Mouse (Mus musculus): ENCODE results near the gene P2ry6. TPM values are rescaled to one million over a fixed set of nuclear protein-coding genes. Genes with fewer than 3 reads are reported as not detected.

Gene P2ry6
- polyA plus RNA-seq (2014; fragmentation: Illumina TruSeq; extraction: RNeasy Lipid Tissue Mini Kit (QIAGEN cat#74804)): 2.1 TPM

DNA sequence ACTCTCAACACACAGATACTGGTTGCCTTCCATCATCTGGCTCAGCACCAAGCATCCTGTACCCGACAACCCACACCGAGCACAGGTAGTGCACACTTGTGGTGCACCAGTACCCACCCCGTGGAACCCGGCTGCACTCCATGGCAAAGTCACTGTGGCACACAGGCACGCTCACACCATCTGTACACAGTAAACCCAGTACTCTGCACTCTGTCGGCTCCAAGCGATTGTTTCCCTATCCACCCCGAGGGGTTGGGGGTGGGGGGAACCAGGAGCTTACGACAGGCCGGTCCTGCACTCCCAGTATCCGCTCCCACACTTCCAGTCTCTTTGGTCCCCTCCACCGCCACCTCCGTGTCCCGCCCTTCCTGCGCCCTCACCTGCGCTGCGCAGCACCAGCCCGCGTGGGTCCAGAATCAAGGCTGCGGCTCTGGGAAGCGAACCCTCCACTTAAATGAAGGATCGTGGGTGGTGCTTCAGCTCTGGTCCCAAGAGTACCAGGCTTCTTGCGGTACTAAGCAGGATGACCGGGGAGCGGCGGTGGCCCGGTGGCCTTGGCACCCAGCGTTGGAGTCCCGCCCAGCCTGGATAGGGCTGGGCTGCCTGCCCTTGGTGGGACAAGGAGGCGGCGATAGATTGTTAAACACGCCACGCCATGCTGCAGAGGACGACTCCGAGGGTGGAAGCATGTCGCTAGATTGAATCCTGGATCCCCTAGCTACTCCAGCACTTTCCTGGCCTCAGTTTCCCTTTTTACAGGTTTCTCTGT is at the start of gene P2ry6:
Gene P2ry6, minus strand, starts transcription at position 515 of the 769 bp plus-strand sequence.

DNA sequence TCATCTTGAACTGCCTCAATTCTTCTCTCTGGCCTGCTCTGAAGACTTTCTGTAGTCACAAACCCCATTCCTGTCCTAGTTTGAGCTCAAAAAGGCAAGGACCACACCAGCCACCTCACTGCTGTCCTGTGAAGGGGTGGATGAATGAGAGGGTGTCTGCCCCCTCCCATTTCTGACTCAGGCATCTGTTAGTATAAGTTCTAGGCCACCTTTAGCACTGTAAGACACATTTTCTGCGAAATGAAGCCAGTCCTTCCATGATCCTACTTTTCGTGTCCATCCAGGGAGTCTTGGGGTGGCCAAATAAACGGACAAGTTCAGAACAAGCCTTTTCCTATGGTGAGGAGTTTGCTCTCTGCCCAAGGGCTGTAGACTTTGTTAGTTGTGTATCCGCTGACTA is 38.1 kb upstream of the P2ry6 start, which contains the start of gene P2ry2:
Gene P2ry2, minus strand, starts transcription at position 326 of the 400 bp plus-strand sequence.

DNA sequence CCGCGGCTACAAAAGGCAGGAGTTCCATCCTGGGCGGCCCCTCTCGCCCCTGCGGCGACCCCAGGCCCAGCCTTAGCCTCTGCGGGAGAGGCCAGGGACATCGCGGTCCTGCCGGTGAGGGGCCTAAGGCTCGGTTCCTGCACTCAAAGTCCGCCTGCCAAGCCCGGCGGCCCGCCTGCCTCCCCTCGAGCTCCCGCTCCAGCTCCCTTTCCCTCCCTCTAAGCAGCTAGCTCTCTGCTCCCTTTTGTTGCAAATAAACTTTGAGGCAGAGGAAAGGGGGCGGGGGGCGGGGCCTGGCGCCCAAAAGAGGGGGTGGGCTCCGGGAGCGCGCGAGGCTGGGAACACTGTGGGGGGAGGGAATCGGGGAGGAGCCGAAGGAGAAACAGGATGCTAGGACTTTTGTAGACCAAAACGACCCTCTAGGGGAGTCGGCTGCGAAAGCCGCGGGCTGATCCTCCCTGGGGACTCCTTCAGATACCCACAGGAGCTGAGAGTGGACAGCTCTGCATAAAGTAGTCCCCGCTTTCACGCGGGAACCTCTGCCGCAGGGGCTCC is 42.4 kb downstream of the P2ry6 start, which contains the start of gene Arhgef17:
Gene Arhgef17, minus strand, starts transcription at position 182 of the 555 bp plus-strand sequence.

Other genes with a start within 250 kb of the P2ry6 start
- not detected for gene Relt, start 111.2 kb downstream of the P2ry6 start, polyA plus RNA-seq (2014; fragmentation: Illumina TruSeq; extraction: RNeasy Lipid Tissue Mini Kit (QIAGEN cat#74804))
- gene Arhgef17, start 42.5 kb downstream of the P2ry6 start, polyA plus RNA-seq (2014; fragmentation: Illumina TruSeq; extraction: RNeasy Lipid Tissue Mini Kit (QIAGEN cat#74804)): 3.6 TPM
- gene P2ry2, start 38.2 kb upstream of the P2ry6 start, polyA plus RNA-seq (2014; fragmentation: Illumina TruSeq; extraction: RNeasy Lipid Tissue Mini Kit (QIAGEN cat#74804)): 0.31 TPM
- 124 TPM for gene Fchsd2, start 118.2 kb upstream of the P2ry6 start, polyA plus RNA-seq (2014; fragmentation: Illumina TruSeq; extraction: RNeasy Lipid Tissue Mini Kit (QIAGEN cat#74804))